Mouse (Mus musculus) limb, embryonic 11.5 days (tissue): ENCODE measurements around the gene Myo15b. TPM values are rescaled to one million over a fixed set of nuclear protein-coding genes. Genes with fewer than 3 reads are reported as not detected.

Source experiments
- ATAC-seq: fragments of 200-750 bp; cut with Nextera tagmentation; 2 replicates; pipeline ENCODE4 v1.8.0; 2017; ENCODE audit warnings: low read depth; ENCODE audit not compliant: insufficient number of reproducible peaks, low FRiP score, low TSS enrichment
- DNase-seq: peaks from one replicate; pipeline ENCODE4 v3.0.0-alpha.2; 2015; ENCODE audit warnings: low spot score
- H3K27ac ChIP-seq: fragments of 300-500 bp; sonication (generic); replicated peaks from 2 replicates; pipeline ENCODE4 v1.5.1; 2014; ENCODE audit warnings: low read depth, mild to moderate bottlenecking, low read length
- H3K27me3 ChIP-seq: fragments of 300-500 bp; sonication (generic); 2 replicates; pipeline ENCODE4 v1.6.1; 2014; ENCODE audit warnings: mild to moderate bottlenecking, low read length, mixed read lengths; ENCODE audit not compliant: control insufficient read depth, insufficient read depth
- H3K36me3 ChIP-seq: fragments of 300-500 bp; sonication (generic); 2 replicates; pipeline ENCODE4 v1.6.1; 2014; ENCODE audit warnings: mild to moderate bottlenecking, low read length, moderate library complexity, mixed read lengths; ENCODE audit not compliant: control insufficient read depth, insufficient read depth
- H3K4me1 ChIP-seq: fragments of 300-500 bp; sonication (generic); 2 replicates; pipeline ENCODE4 v1.6.1; 2014; ENCODE audit warnings: low read length, mixed read lengths; ENCODE audit not compliant: control insufficient read depth, insufficient read depth
- H3K4me2 ChIP-seq: fragments of 300-500 bp; sonication (generic); 2 replicates; pipeline ENCODE4 v1.6.1; 2014; ENCODE audit warnings: low read depth, mild to moderate bottlenecking, moderate library complexity; ENCODE audit not compliant: severe bottlenecking
- H3K4me3 ChIP-seq: fragments of 300-500 bp; sonication (generic); 2 replicates; pipeline ENCODE4 v1.5.1; 2014; ENCODE audit warnings: low read depth, low read length
- H3K9ac ChIP-seq: fragments of 300-500 bp; sonication (generic); 2 replicates; pipeline ENCODE4 v1.6.1; 2014; ENCODE audit warnings: mild to moderate bottlenecking, low read length
- H3K9me3 ChIP-seq: fragments of 300-500 bp; sonication (generic); 2 replicates; pipeline ENCODE4 v1.6.1; 2016; ENCODE audit warnings: low read length; ENCODE audit not compliant: control insufficient read depth
- WGBS: fragments of 180-500 bp; shearing (Covaris S2); extraction: QIAGEN DNeasy Blood & Tissue Kit; methylation state at CpG from one replicate; pipeline ENCODE4 v1.1.7; 2014; 5-methylcytosine and 5-hydroxymethylcytosine counted together
- polyA plus RNA-seq: library from polyadenylated mRNA; unstranded; fragments of >200 nt; fragmentation: Nextera tagmentation; extraction: Ambion mirVana; gene quantifications from 2 replicates; pipeline ENCODE4 v1.2.1, GENCODE M21; 2014

Gene Myo15b
- polyA plus RNA-seq, 1 experiment from 2014 or later = 0.11 TPM

DNA sequence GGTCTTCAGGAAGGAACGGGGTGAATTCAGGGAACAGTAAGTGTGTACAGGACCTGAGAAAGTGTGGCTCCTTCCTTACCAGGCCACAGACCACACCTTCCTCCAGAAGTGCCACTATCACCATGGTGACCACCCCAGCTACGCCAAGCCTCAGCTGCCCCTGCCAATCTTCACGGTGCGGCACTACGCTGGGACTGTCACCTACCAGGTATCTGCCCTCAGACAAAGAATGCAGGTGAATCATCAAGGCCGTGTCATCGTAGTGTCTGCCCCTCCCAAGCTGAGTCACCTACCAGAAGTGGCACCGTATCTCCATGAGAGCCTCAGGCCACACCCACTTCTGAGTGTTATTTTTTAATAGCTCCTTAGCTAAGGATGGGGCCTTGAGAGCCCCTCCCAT is 11.2 kb downstream of the Myo15b start:
- no peak for DNase-seq
- H3K27ac ChIP-seq = no peak overlapping the region
- 84% methylated on average over 8 of the region's 8 CpGs for WGBS
- H3K4me1 ChIP-seq = no peaks in the 10 kb centered on the region
- no peak overlapping the region for H3K9ac ChIP-seq
- H3K27me3 ChIP-seq = no peaks in the 10 kb centered on the region
- ATAC-seq = no peak
- H3K36me3 ChIP-seq = no peaks in the 10 kb centered on the region
- no peak overlapping the region for H3K4me3 ChIP-seq
- no peak overlapping the region for H3K4me2 ChIP-seq
- no peaks in the 10 kb centered on the region for H3K9me3 ChIP-seq

DNA sequence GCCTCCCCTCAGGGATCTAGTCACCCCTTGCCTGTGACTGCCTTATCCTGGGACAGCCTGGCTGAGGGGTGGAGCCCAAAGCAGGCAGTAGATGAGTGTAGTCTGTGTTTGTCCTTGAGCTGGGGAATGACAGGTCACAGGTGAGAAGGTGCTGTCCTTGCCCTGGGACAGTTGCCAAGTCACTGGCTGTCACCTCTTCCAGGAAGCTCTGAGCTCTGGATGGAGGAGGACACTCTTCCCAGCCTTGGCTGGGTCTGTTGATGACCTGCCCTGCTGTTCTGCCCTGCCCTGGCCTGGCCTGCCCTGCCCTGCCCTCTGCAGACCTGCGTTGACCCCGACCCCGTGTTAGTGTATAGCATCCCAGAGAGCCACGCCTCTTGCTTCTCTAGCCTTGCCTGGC is 14.2 kb downstream of the Myo15b start:
- no peaks in the 10 kb centered on the region for H3K9me3 ChIP-seq
- no peak overlapping the region for H3K4me3 ChIP-seq
- no peak overlapping the region for H3K9ac ChIP-seq
- H3K27me3 ChIP-seq = no peaks in the 10 kb centered on the region
- H3K4me1 ChIP-seq = 0 out of 2 replicates have a peak, but pooled peaks cover 3% of the 10 kb centered on the region
- ATAC-seq (no peak), DNase-seq (no peak)
- H3K27ac ChIP-seq = no peak overlapping the region
- no peaks in the 10 kb centered on the region for H3K36me3 ChIP-seq
- WGBS = 44% methylated on average over 4 of the region's 4 CpGs
- H3K4me2 ChIP-seq = no peak overlapping the region

DNA sequence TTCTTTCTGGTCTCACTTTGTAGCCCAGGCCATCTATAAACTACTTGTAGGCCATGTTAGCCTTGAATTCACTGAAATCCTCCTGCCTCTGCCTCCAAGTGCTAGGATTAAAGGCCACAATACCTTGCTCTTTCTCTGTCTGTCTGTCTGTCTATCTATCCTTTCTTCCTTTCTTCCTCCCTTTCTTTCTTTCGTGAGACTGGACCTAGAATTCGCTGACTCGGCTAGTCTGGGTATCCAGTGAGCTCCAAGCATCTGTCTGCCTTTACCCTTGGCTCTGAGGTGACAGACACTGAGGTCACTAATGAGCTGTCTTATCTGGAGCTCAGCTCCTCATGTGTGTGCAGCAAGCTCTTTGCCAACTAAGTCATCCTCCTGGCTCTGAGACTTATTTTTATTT is 17.7 kb downstream of the Myo15b start:
- no peak overlapping the region for H3K27ac ChIP-seq
- ATAC-seq (no peak), DNase-seq (no peak)
- H3K4me1 ChIP-seq = 0 out of 2 replicates have a peak, but pooled peaks cover 3% of the 10 kb centered on the region
- no peak overlapping the region for H3K4me2 ChIP-seq
- no peaks in the 10 kb centered on the region for H3K27me3 ChIP-seq
- no peaks in the 10 kb centered on the region for H3K36me3 ChIP-seq
- no peak overlapping the region for H3K4me3 ChIP-seq
- WGBS = 93% methylated on average over 3 of the region's 3 CpGs
- no peaks in the 10 kb centered on the region for H3K9me3 ChIP-seq
- no peak overlapping the region for H3K9ac ChIP-seq

DNA sequence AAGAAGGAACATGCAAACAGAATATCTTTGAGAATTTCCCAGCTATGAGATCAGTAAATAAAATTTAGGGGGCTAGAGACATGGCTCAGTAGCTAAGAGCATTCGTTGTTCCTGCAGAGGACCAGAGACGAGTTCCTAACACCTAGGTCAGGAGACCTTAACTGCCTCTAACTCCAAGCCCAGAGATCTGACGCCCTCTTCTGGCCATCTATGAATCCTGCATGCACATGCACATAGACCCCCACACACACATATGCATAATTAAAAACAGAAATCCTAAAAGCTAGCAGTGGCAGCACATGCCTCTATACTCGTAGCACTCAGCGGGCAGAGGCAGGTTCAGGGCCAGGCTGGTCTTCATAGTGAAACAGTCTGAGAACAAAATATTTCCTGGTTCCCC is 18.2 kb downstream of the Myo15b start:
- WGBS = 71% methylated on average over 5 of the region's 5 CpGs
- Histone ChIP-seq H3K9ac (no peak overlapping the region), H3K27ac (no peak overlapping the region), H3K9me3 (no peaks in the 10 kb centered on the region), H3K27me3 (no peaks in the 10 kb centered on the region), H3K36me3 (no peaks in the 10 kb centered on the region), H3K4me2 (no peak overlapping the region), H3K4me1 (0 out of 2 replicates have a peak, but pooled peaks cover 3% of the 10 kb centered on the region), H3K4me3 (no peak overlapping the region)
- ATAC-seq (no peak), DNase-seq (no peak)

DNA sequence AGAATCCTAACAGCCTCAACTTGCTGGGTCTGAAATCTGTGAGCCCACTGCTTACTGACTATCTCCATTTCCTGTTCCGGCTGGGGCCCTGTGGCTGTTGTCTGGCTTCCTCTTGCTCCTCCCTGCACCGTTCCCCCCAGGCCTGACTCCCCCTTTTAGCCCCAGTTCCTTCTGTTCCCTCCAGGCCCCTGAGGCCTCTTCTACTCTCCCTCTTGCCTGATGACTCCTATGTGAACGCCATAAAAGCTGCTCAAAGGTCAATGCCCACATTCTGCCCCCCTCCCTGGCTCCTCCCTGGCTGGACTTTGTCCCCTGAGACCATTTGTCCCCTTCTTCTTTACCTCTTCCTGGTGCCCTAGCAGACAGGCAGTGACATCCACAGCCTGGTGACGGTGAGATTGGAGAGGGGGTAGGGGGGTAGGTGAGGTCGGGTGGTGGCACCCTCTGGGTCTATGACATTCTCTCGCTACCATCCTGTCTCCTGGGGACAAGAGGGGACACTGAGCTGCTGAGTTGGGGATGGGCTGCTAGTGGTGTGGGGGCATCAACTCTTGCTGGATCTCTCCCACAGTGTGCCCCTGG is 19.1 kb downstream of the Myo15b start:
- no peak overlapping the region for H3K27ac ChIP-seq

DNA sequence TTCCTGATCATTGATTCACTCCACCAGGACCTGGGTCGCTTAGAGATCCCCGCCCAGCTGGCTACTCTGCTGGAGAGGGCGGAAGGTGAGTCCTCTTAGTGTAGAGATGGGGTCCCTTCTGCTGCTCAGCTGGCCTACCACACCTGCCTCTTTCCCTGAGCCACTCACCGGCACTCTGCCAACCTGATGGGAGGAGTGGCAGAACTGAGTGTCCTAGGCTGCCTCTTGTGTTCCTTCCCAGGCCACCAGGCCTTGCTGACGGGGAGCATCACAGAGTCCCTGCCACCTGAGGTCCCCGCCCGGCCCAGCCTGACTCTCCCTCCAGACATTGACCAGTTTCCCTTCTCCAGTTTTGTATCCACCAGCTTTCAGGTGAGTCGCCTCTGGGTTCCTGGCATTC is 19.9 kb downstream of the Myo15b start:
- H3K4me2 ChIP-seq = no peak overlapping the region
- ATAC-seq (no peak), DNase-seq (no peak)
- no peaks in the 10 kb centered on the region for H3K36me3 ChIP-seq
- no peak overlapping the region for H3K9ac ChIP-seq
- H3K27me3 ChIP-seq = peaks cover 9% of the 10 kb centered on the region
- no peaks in the 10 kb centered on the region for H3K9me3 ChIP-seq
- WGBS = 77% methylated on average over 8 of the region's 8 CpGs
- H3K4me1 ChIP-seq = 0 out of 2 replicates have a peak, but pooled peaks cover 3% of the 10 kb centered on the region
- H3K4me3 ChIP-seq = no peak overlapping the region
- H3K27ac ChIP-seq = no peak overlapping the region

More for the DNA sequence above, 19.1 kb downstream of the Myo15b start:
- Histone ChIP-seq H3K4me2 (no peak overlapping the region), H3K9ac (no peak overlapping the region), H3K4me1 (0 out of 2 replicates have a peak, but pooled peaks cover 3% of the 10 kb centered on the region), H3K36me3 (no peaks in the 10 kb centered on the region), H3K9me3 (no peaks in the 10 kb centered on the region), H3K4me3 (no peak overlapping the region), H3K27me3 (0 out of 2 replicates have a peak, but pooled peaks cover 3% of the 10 kb centered on the region)
- WGBS = 44% methylated on average over 6 of the region's 6 CpGs
- ATAC-seq (no peak), DNase-seq (no peak)

DNA sequence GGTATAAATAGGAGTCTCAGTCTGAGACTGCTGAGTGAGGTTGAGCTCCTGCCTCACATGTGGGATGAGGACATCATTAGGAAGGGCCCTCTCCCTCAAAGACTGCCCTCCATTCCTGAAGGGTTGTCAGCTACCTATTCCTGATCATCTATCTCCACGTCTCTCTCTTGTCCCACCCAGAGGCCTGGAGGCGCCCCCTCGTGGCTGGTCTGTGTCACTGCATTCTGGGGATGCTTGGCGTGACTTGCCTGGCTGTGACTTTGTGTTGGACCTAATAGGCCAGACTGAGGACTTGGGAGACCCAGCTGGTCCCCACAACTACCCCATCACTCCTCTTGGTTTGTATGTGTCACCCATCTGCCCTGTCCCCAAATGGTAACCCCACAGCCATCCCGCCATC is 22.8 kb downstream of the Myo15b start:
- no peak for ATAC-seq
- 22% methylated on average over 5 of the region's 5 CpGs for WGBS

DNA sequence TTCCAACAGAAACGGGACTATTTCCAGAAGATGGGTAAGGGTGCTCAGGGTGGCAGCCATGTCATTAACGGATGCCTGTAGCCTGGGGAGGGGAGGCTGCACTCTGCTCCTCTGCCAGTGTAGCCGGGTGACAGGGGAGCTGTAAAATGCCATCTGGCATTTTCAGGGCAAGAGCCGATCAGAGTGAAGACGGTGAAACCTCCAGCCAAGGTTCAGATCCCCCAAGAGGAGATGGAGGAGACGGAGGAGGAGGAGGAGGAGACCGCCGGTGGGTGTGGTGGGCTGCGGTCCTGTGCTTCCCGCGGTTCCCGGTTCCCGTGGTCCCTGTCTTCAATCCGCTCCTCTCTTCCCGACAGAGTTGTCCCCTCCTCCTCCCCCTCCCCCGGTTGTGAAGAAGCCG is 25.0 kb downstream of the Myo15b start:
- no peaks in the 10 kb centered on the region for H3K36me3 ChIP-seq
- no peak for DNase-seq
- no peaks in the 10 kb centered on the region for H3K4me1 ChIP-seq
- no peak overlapping the region for H3K9ac ChIP-seq
- no peak overlapping the region for H3K4me3 ChIP-seq
- no peak for ATAC-seq
- no peaks in the 10 kb centered on the region for H3K9me3 ChIP-seq
- H3K4me2 ChIP-seq = no peak overlapping the region
- WGBS = 29% methylated on average over 15 of the region's 17 CpGs
- H3K27me3 ChIP-seq = peaks cover 10% of the 10 kb centered on the region
- H3K27ac ChIP-seq = no peak overlapping the region

More for the DNA sequence above, 22.8 kb downstream of the Myo15b start:
- Histone ChIP-seq H3K4me3 (no peak overlapping the region), H3K9me3 (no peaks in the 10 kb centered on the region), H3K4me2 (no peak overlapping the region), H3K9ac (no peak overlapping the region), H3K36me3 (no peaks in the 10 kb centered on the region), H3K27me3 (peaks cover 10% of the 10 kb centered on the region), H3K27ac (no peak overlapping the region), H3K4me1 (0 out of 2 replicates have a peak, but pooled peaks cover 3% of the 10 kb centered on the region)
- peak; percentile 49 for DNase-seq

DNA sequence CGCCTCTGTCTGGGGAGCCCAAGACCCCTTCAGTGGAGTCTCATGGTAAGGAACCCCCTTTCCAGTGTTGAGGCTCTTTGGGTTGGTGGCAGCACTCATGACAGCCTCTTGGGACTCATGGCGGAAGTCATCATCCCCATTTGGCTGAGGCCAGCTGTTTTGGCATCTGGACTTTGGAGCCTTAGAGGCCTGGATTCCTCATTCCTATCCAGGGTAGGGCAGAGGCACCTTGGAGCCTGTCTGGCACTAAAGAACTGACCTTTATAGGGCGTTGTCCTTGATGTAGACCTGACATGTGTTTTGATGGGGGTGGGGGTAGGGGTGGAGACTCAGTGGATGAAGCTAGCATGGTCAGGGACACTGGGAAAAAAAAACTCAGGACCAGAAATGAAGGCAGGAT is 26.2 kb downstream of the Myo15b start:
- Histone ChIP-seq H3K4me2 (no peak overlapping the region), H3K27ac (no peak overlapping the region), H3K36me3 (no peaks in the 10 kb centered on the region), H3K4me1 (no peaks in the 10 kb centered on the region), H3K9ac (no peak overlapping the region), H3K9me3 (no peaks in the 10 kb centered on the region), H3K4me3 (no peak overlapping the region), H3K27me3 (peaks cover 10% of the 10 kb centered on the region)
- ATAC-seq (no peak), DNase-seq (no peak)
- WGBS = 99% methylated on average over 3 of the region's 3 CpGs
